Mouse (Mus musculus) frontal cortex, postnatal 25 days (tissue): Measurements from ENCODE around the gene Ptprn.
A peak's percentile ranks its signal among the peaks of the same experiment; 100 is the strongest.

Experiments
- DNase-seq, 2 experiments: peaks; one replicate each; pipeline ENCODE4 v3.0.0; 2022; ENCODE audit warnings: low spot score in 2 of 2

Ptprn gene

DNA sequence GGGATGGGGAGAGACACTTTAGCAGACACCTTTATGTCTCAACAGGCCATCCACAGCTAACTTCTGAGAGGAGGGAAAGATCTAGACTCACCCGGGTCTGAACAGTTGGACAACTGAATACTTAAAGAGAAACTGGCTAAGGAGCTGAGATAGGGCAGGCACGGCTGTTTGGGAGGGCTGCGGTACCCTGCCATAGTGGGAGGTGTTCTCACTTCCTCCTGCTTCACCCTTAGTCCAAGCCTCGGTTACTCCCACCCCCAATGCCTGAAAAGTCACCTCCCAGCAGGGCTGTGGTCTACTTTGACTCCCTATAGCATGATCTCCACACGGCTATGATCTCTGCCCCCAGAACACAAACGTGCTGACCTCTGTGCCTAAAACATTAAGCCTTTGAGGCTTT lies 40.8 kb downstream of the Ptprn start:
- DNase-seq: no peak

DNA sequence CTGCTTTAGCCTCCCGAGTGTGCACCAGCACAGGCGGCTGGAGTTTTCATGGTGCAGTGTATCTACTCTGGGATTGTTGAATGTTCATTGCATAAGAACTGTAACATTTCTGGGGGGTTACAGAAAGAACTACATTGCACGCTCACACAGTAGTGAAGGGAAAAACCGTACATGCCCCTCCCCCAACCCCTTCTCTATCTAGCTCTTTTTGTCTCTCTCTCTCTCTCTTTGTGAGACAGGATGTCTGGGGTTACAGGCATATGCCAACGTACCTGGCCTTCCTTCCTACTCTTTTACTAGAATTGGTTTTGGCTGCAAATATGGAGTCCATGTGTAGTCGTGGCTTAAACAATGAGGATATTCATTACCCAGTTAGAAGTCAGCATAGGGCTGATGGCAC lies 41.4 kb downstream of the Ptprn start:
- DNase-seq: no peak

DNA sequence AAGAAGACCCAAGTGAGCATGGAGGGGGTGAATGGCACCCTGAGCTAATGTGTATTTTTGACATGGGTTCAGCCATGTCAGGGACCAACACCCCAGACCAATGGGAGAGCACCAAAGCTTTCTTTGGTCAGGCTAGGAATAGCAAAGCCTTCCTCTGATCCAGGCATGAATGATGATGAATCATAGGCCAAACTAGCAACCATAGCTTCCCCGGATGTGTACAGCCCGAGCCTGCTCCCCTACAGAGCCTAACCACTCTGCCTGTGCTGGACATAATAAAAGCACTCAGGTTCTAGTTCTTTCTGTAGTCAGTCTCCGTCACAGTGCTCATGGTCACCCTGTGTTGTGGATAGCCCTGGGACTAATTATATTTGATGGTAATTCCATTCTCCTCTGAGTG lies 42.8 kb downstream of the Ptprn start:
- no peak for DNase-seq

DNA sequence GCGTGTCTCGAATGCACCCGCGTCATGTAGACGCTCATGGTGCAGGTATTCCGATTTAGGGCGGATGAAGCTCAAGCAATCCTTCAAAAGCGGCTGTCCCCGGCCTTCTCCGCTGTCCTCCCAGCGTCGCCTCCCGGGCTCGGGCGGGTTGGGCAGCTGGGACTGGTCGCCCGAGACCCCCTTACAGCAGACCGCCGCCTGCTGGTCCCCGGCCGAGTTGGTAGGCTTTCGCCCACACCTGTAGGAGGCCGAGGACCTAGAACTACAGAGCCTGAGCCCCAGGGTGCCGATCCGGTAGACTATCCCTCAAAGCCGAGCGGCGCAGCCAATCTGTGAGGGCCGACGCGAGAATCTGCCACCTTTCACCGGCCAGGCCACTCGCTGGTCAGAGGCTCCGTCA lies 44.8 kb downstream of the Ptprn start, which contains the start of gene Tuba4a:
Gene Tuba4a (minus strand): TSS at position 335 of the 400 bp plus-strand sequence.
- DNase-seq: no peak

DNA sequence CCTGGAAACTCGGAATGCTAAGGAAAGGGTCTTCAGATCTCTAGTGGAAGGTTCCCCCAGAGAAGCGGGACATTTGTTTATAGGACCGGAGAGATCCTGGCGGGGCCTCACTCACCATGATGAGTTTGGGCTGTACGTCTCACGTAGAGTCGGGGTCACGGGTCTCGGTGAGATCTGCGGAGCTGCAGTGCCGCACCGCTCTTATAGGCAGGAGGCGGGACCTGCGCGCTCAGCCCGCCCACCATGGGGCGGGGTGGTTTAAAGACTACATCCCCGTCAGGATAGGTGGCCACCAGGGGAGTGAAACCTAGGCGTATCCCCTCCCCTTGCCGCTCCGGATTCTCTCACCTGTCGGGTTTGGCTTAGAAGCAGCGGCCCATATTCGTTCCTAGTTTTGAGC lies 45.2 kb downstream of the Ptprn start:
- DNase-seq: peak; percentile 85 to 87

DNA sequence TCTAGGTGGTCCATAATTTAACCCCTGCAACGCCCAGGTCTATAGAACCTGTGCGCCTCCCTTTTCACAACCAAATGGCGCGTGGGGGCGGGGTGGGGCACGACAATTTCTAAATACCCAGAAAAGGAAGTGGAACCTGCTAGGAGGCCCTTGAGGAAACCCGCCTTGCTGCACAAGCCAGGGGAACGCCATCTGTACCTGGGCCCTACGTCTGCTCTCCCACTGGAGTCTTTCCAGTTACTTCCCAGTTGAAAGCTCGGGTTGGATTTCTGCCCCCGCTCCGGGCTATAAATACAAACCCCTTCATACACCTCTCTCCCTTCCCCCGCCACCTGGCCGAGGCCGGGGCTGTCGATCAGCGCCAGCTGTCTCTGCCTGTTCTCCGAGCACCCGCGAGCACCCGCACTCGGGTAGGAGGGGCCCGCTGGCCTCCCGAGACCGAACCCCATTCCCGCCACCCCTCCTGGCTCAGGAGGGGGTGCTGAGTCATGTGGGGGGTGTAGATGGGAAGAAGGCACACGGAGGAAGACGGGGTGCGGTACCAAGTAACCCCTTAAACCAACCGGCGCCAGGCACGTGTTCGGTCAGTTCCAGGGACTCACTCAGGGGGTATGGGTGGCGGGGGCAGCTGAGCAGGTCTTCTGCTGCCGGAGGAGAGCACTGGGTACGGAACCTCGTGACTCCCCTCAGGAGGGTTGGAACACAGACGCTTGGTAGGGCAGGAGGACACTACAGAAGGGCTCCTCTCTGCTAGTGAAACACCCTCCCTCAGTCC lies 45.9 kb downstream of the Ptprn start:
- no peak for DNase-seq

DNA sequence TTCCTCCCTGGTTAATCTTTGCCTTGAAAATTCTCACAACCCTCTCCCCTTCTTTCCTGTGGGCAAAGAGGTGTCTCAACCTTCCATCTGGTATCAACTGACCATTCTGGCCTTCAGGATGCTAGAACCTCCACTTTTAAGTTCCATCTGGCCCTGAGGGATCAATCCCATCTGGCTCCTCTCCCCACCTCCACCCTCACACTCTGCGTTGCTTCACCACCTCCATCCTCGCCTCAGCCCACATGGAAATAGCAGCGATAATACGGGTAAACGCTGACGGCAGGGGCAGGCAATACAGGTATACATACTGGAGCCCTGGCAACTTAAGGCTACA lies 46.4 kb downstream of the Ptprn start:
- no peak for DNase-seq

DNA sequence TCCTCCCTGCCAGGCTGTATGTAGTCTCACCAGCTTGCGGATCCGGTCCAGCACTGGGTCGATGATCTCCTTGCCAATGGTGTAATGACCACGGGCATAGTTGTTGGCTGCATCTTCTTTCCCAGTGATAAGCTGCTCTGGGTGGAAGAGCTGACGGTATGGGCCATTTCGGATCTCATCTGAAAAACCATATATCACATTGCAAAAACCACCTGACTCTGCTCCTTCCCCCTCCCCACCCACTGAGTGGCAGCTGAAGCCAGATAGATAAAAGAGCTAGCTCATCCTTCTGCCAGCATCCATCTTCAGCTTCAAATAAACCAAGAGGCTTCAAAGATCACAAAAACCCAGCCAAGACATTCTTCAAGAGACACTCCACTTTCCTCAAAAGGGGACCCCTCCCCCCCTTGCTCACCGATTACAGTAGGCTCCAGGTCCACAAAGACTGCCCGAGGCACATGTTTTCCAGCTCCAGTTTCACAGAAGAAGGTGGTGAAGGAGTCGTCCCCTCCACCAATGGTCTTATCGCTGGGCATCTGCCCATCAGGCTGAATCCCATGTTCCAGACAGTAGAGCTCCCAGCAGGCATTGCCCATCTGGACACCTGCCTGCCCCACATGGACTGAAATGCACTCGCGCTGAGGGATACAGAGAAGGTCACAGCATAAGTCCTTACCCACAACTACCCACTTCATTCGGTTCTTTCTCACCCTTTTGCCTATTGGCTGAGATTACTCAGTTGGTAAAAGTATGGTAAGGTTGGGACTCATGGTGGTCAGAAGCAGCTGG lies 47.3 kb downstream of the Ptprn start:
- DNase-seq: no peak

DNA sequence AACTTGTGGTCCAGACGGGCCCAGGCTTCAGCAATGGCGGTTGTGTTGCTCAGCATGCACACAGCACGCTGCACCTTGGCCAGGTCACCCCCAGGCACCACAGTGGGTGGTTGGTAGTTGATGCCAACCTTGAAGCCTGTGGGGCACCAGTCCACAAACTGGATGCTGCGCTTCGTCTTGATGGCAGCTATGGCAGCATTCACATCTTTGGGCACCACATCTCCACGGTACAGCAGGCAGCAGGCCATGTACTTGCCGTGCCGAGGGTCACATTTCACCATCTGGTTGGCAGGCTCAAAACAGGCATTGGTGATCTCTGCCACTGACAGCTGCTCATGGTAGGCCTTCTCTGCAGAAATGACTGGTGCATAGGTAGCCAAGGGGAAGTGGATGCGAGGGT lies 48.5 kb downstream of the Ptprn start:
- DNase-seq: no peak

DNA sequence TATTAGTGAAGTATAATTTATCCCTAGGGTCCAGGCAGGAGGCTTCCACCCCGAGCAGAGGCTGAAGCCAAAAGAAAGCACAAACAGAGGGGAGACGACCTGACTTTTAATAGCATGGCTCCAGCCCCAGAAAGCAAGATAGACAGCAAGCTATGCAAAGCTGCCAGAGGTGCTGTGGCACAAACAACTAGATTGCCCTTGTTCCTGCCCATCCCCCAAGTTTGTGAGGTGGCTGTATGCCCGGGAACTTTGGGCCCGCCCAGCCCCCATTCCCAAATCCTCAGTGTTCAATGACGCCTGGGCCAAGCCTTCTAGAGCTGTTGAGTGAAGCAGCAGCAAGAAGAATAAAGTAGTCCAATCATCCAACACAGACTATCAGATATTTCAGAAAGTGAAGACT lies 49.4 kb downstream of the Ptprn start:
- peak in 1 of 2 experiments; percentile 56 for DNase-seq

DNA sequence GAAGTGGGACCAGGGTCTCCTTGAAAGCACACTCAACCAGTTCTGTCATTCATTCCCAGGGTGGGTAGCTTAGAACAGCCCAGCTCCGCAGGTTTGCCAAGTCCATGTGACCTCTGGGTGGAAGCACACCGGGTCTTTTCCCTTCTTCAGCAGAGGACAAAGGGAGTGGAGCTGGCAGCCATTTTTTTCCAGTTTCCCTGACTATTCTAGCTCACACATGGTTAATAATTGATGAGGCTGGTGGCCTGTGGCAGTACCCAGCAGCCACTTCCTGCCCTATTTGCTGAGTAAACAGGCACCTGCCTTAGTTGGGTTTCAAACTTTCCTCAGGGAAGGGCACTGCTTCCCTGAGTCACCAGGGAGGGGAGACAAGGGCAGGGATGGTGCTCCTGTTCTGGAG lies 49.9 kb downstream of the Ptprn start:
- DNase-seq: no peak

DNA sequence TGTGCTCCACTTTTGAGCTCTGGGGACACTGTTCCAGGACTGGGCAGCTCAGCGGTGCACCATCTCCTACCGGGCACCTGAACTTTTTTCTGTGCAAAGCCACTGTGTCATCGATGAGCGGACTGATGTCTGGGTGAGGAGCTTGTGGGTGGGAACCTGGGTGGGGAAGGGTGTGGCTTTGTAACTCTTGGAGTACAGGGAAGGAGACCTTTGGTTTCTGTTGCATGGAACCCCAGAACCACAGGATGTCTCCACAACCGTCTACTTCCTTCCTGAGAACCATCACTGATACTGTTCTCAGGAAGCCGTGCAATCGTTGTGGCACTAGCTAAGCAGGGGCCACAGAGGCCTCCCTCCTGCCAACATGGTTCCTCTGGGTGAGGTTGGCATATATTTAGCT lies 51.2 kb downstream of the Ptprn start:
- no peak for DNase-seq

DNA sequence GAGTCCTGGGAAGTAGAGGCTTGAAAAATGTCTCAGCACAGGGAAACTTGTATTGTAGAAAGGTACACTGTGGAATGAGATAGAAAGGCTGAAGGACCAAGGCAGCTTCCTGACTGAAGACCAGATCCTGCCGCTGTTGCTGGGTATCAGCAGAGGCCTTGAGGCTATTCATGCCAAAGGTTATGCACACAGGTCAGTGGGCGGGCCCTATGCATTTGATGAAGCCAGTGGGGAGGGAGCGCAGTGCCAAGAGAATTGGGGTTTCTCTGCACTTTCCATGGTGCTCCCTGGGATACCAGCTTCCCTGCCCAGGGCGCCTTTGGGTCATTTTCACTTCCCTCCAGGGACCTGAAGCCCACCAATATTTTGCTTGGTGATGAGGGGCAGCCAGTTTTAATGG lies 51.8 kb downstream of the Ptprn start:
- no peak for DNase-seq

DNA sequence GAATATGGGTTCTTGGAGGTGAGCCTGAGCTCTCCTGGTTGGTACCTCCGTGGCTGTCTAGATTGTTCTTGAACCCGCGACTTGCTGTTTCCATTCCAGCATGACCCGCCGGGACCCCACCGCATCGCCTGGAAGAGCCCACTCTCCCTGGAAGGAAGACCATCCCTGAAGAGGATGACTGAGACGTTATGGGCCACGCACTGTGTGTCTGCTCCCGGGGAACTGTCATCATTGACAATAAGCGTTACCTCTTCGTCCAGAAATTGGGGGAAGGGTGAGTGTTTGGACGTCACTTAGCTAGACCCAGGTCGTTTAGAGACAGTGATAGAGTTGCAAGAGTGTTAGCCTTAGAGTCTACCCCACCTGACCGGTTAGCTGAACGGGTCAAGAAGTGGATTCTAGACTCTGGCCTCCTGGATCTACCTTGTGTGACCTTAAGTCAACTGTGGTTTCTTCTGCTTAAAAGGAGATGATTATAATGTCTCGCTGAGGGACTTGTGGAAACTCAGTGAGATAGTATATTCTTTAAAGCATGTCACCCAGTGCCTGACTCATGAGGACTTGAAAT lies 53.1 kb downstream of the Ptprn start:
- no peak for DNase-seq

DNA sequence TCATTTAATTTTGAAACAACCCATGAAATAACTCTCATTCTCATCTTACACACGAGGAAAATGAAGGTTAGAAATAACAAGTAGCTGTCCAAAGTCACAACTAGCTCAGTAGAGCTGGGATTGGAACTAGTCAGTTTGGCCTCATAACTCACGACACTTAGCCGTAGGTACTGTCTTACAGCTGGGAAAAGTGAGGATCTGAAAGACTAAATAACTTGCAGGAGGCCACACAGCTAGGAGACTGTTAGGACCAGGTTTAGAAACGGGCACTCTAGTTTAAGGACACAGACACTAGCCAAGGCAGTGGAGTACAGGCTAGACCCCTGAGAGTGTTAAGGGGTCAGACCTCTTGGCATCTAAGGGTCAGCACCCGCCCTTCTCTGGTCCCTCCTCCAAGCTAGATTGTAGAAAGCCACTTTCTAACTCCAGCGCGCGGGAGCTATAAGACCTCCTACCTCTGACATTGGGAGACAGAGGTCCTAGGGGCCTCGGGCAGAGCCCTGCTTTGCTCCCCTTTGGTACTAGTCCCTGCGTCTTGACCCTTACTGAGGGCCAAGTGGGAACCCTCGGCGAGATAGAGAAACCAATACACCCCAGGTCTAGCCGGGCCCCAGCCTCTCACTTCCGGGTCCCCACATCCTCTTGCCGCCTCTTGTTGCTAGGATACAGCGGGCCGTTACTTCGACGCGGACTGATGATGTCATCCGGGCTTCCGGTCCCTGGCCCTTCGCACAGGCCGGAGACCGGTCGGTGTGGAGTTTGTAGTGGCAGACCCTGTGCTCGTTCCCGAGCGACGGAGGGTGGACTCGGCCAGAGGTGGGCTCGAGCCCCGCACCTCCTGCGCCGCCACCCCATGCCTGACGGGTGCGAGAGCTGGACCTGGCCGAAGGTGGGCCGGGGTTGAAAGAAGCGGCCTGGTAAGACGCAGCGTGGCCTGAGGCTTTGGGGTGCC lies 53.9 kb downstream of the Ptprn start, which contains the start of the genes Glb1l and Stk16:
Gene Glb1l (minus strand): TSS at position 678 of the 952 bp plus-strand sequence.
Gene Stk16 (plus strand): TSS at position 703 of the 952 bp plus-strand sequence.
- DNase-seq: peak; percentile 94 to 96

DNA sequence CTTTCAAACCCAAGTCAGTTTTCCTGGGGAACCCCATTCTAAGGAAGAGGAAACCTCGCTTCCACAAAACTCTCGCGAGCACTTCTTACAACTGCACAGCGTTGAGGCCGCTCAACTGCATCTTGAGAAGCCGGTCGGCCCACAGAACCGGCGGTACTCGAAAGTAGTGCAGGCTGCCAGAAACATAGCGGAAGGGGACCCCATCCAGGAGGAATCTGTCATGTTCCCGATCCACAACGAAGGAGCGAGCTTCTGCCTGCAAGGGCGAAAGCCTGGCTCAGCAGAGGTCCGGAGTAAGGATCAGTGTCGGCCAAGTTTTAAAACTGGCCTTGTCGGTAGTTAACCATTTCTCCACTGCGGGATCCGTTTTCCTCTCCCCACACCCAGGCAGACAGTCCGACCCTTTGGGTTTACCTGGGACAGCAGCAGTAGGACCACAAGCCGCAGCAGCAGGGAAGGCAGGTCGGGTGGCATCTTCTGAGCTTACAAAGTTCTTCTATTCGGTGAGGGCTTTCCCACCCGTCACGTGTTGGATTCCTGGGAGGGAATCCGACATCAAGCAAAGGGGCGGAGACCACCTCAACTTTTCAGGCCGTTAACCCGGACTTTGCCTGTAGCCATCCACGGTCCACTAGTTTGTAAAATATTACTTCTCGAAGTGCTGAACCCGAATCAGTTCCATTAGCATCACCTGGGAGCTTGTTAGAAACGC lies 55.2 kb downstream of the Ptprn start:
- no peak for DNase-seq

DNA sequence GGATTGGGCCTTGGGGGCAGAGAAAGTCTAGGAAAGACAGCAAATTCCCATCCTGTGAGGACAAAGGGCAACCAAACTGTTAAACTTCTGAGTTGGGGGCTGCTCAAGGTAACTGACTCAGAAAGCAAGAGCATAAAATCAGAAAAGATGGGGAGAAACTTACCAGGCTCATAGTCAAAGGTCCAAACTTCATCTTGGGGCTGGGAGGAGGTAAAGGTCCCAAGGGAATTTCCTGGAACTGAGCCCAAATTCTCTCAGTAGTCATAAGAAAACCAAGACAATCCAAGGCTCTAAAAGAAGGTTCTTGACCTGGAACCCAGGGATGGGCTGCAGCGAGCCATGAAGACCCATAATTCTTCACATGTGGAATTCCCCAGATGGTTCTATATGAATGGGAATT lies 63.1 kb downstream of the Ptprn start:
- DNase-seq: no peak
